Mouse (Mus musculus) heart, adult 18-20 months (tissue): Measurements from ENCODE around the gene Kdm6b. TPM values are rescaled to one million over a fixed set of nuclear protein-coding genes. Genes with fewer than 3 reads are reported as not detected.

ENCODE experiments used
- DNase-seq, 2 experiments: peaks; one replicate each; pipeline ENCODE4 v3.0.0; 2021 to 2022; ENCODE audit warnings: mixed read lengths in 1 of 2
- long read RNA-seq, 2 experiments: library from polyadenylated mRNA; stranded (forward); transcript quantifications; one replicate each; pipeline ENCODE4 v2.0.0; 2021
- total RNA-seq, 2 experiments: library from RNA; stranded (reverse); gene quantifications; 2 replicates each; pipeline ENCODE4 v1.2.3; 2021

Kdm6b gene
- total RNA-seq: 10 to 100 TPM; 15.8 to 18.0 TPM
- long read RNA-seq, experiment 1, partial matches to known transcripts: 1 of 6 reads
- long read RNA-seq, experiment 1, other reads (novel, unspliced or antisense): 4 of 6 reads
- long read RNA-seq, experiment 2, partial matches to known transcripts: 2 of 4 reads
- long read RNA-seq, experiment 2, other reads (novel, unspliced or antisense): 2 of 4 reads

GRCm38 (mm10) chr11:69413221-69414181, at the start of gene Kdm6b:
Kdm6b (minus strand) TSS chr11:69413675.
- no peak for DNase-seq

DNA sequence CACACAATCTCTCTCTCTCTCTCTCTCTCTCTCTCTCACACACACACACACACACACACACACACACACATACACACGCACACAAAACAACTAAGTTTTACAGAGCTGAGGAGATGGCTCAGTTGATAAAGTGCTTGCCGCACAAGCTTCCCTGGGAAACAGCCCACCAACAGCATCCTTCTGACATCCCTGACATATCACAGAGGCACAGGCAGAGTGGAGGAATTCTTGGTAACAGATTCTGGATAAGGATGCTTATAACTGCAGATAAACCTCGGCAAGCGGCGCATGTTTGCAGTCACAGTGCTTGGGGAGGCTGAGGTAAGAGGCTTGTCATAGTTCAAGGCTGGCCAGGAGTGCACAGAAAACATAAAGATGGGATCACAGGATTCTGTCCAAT, 48.1 kb upstream of the Kdm6b start:
- no peak for DNase-seq

DNA sequence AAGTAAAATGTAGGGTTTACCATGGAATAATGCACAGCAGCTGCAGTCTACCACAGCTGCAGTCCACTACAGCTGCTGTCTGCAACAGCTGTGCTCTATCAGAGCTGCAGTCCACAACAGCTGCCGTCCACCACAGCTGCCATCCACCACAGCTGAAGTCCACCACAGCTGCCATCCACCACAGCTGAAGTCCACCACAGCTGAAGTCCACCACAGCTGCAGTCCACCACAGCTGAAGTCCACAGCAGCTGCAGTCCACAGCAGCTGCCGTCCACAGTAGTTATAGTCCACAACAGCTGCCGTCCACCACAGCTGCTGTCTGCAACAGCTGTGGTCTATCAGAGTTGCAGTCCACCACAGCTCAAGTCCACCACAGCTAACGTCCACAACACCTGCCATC, 46.4 kb upstream of the Kdm6b start:
- DNase-seq: no peak

DNA sequence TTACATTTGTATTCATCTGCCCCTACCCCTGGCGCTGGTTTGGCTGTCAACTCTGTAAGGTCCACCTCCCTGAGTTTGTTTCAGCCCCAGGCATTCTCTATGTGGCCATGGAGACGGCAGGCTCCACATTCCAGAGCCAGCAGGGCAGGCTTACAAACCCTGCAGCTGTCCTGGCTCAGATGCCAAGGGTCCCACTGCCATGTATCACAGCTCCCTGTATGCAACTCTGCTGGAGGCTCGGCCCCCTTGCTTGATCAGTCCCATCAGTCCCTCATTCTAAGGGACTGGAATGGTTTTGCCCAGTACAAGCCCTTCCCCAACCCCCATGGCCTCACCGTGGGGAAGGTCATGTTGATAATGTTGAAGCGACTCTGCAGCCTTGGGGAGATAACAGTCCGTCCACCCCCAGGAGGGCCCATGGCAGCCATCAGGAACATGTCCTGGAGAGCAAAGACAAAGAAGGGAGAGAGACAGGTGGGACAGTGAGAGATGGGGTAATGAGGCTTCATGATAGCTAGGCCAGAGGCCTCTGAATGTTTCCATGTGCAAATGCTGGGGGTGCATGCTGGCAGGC, 43.6 kb upstream of the Kdm6b start:
- DNase-seq: no peak

- peak; percentile 71 to 86 for DNase-seq
These were observed 38.8 kb upstream of the Kdm6b start for GRCm38 (mm10) chr11:69452114-69452867.

GRCm38 (mm10) chr11:69447299-69447698, 33.8 kb upstream of the Kdm6b start:
- no peak for DNase-seq

- peak; percentile 38 to 58 for DNase-seq
These were observed 29.9 kb upstream of the Kdm6b start for GRCm38 (mm10) chr11:69443328-69443727.

DNA sequence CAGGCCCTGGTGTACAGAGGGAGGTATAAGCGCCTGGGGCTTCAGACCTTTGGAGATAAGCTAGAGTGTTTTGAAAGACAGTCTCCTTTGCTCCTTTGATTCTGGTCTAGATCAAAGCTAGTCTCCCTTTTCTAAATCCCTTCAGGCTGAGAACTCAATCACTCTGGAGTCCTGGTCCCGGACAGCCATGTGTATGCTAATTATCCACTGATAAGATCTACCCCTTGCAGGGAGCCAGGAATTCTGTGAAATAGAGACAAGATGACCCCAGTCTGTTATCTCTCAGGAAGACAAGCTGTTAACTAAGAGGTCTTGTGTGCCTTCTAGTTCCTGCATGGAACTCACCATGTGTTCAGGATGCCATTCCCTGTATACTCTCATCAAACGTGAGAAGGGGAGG, 23.8 kb upstream of the Kdm6b start:
- no peak for DNase-seq

- DNase-seq: no peak
These were observed 19.7 kb upstream of the Kdm6b start for GRCm38 (mm10) chr11:69433189-69433588.

GRCm38 (mm10) chr11:69432640-69432982, 19.1 kb upstream of the Kdm6b start:
- no peak for DNase-seq

- peak; percentile 79 to 83 for DNase-seq
These were observed 18.6 kb upstream of the Kdm6b start for GRCm38 (mm10) chr11:69431829-69432639.

GRCm38 (mm10) chr11:69430631-69431030, 17.2 kb upstream of the Kdm6b start:
- DNase-seq: no peak

DNA sequence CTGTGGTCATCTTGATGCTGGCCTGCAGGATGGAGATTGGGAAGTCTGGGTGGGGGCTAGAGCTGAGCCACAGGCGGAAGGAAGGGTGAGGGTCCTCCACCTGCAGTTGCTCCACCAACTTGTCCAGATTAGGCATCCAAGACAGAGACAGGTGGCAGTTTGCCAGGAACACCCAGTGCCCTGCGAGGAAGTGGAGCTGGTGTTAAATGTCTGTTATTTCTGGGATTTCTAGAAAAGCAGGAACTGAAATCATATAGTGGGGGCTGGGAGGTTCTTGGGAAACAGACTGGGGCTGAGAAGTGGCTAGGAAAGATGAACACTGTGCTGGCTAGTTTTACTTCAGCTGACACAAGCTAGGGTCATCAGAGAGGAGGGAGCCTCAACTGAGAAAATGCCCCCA, 15.8 kb upstream of the Kdm6b start:
- peak; percentile 51 to 76 for DNase-seq

DNA sequence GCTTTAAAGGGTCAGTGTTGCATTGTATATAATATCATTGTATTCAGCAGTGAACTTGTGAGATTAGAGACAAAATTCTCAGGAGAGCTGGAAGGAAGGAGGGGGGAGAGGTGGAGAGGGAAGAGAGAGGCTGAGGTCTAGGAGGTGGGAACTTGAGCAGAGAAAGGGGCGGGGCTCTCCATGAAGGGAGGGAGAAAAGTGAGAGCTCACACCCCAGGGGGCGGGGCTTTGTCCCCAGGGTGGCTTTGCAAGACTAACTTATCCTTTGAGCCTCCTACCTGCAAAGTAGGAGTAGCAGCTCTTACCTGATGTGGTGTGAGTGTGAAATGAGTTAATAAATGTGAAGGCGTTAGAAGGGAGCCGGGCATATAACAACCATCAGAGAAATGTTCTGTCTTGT, 15.3 kb upstream of the Kdm6b start:
- peak in 1 of 2 experiments; percentile 56 for DNase-seq

DNA sequence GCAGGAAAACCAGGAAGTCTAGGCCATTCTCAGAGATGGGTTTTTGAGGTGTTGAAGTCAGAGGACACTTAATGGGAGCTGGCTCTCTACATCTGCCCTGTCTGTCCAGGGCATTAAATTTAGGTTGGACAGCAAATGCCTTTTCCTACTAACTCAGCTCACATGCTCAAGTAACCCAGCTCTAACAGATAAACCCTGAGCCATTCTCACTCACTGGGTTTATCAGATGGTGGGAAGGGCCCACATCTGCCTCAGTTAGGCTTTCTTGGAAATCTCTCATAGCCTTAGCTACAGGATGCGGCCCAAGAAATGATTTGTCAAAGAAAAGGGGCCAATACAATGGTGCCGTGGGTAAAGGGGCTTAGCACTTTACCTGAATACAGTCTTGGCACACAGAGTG, 12.8 kb upstream of the Kdm6b start:
- no peak for DNase-seq

GRCm38 (mm10) chr11:69423885-69424284, 10.4 kb upstream of the Kdm6b start:
- no peak for DNase-seq

DNA sequence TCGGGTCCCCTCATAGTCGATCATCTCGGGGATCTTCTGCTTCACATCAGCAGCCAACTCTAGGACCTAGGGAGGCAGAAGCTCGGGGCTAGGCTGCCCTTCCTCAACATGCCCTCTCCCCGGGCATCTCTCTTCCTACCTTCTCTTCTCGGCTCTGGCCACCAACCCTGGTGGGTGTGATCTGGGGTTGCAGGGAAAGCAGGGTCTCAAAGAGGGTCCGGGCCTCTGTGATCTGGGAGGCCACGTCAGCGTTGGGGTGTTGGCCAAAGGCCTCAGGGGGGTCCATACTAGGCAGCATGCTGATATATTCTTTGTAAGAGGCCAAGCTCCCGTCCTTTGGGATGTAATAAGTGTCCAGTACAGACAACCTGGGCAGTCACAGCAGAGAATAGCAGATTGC, 9.4 kb upstream of the Kdm6b start:
- no peak for DNase-seq

GRCm38 (mm10) chr11:69421131-69421977, 7.9 kb upstream of the Kdm6b start:
- no peak for DNase-seq

DNA sequence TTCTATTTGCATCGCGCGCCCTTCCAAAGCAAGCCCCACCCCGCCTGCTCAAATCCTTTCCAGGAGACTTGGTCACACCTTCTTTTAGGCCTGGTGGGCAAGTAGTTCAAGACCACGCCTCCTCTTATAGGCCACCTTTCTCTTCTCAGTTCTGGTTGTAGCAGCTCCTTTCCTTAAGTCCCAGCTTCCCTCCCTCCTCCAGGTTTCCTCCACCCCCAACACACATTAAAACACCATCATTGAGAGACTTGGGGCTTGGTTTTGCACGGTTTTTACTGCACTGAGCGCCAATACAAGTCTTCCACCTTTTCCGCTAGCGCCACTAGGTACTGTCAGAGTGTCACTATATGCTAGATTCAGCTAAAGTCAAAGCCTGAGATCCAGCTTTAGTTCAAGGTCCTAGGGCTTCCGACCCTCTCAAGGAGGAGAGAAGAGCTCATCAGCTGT, 7.1 kb upstream of the Kdm6b start:
- peak in 1 of 2 experiments; percentile 13 for DNase-seq

GRCm38 (mm10) chr11:69419813-69420553, 6.5 kb upstream of the Kdm6b start:
- DNase-seq: peak; percentile 73 to 84
